8 mouse cellular contexts compared by ENCODE assay signal in genomic region chr11:116198639-116199531, GRCm38 (mm10). TPM values are rescaled to one million over a fixed set of nuclear protein-coding genes. Genes with fewer than 3 reads are reported as not detected.
DNase-seq lines count a peak whose midpoint lies in the region; ATAC-seq and TF ChIP-seq lines count a peak whose summit lies in the region.

Gene Ten1 (plus strand): TSS chr11:116198855.
Gene Acox1 (minus strand): TSS chr11:116199045.

- H3K4me2 ChIP-seq in CH12.LX (ENCODE audit: insufficient read depth, low read depth, poor library complexity, severe bottlenecking) = peak within 1 kb of the TSS; percentile 64
- peak within 1 kb of the TSS; percentile 70 for H3K4me2 ChIP-seq in forebrain, embryonic 11.5 days (ENCODE audit: low read depth, low read length, severe bottlenecking)
- H3K4me2 ChIP-seq in heart, embryonic 16.5 days (ENCODE audit: low read depth, low read length) = peak within 1 kb of the TSS; percentile 78
- peak within 1 kb of the TSS; percentile 86 for H3K4me2 ChIP-seq in liver, embryonic 15.5 days
- peak within 1 kb of the TSS; percentile 74 for H3K4me2 ChIP-seq in neural tube, embryonic 12.5 days (replicated peaks)

- 0 out of 2 replicates have a peak, but pooled peaks have one; percentile 11 for TF ChIP-seq EP300 in CH12.LX (IDR thresholded peaks at IDR 0.05; ENCODE audit: low read length)

- H3K79me2 ChIP-seq in CH12.LX (replicated peaks; ENCODE audit: control insufficient read depth, extremely low read depth, insufficient read depth, poor library complexity, severe bottlenecking) = peaks cover 10% of the 10 kb centered on the region

- DNase-seq in CH12.LX (ENCODE audit: extremely low read depth) = peak; percentile 95
- peak; percentile 87 for DNase-seq in c-Kit-positive CD71-positive TER-119-negative erythroid progenitor cells, embryonic 14.5 days (ENCODE audit: low read depth)
- DNase-seq in forebrain, embryonic 11.5 days (ENCODE audit: low spot score) = peak; percentile 98
- peak; percentile 98 for DNase-seq in kidney, postnatal 36 days
- DNase-seq in telencephalon, adult 2 months (ENCODE audit: low read depth, low spot score) = peak; percentile 90

- H3K9ac ChIP-seq in CH12.LX (ENCODE audit: insufficient read depth, low read depth) = peak within 1 kb of the TSS; percentile 94
- peak within 1 kb of the TSS; percentile 87 for H3K9ac ChIP-seq in forebrain, embryonic 11.5 days (ENCODE audit: low read length)
- H3K9ac ChIP-seq in heart, embryonic 16.5 days (ENCODE audit: low read length) = peak within 1 kb of the TSS; percentile 92
- peak within 1 kb of the TSS; percentile 83 for H3K9ac ChIP-seq in liver, embryonic 15.5 days
- H3K9ac ChIP-seq in neural tube, embryonic 12.5 days = peak within 1 kb of the TSS; percentile 84

- no peak for TF ChIP-seq CTCF in CH12.LX (conservative IDR thresholded peaks at IDR 0.05 in 1 of 2, IDR thresholded peaks at IDR 0.05 in 1 of 2; ENCODE audit: low read depth in 2 of 2, low read length in 2 of 2)

- dilution Hi-C loops in CH12.LX (cut with MboI; ENCODE audit: extremely low pct_ligation_motif_present, extremely low pct_unique_long_range_greater_than_20kb, low sequenced_read_pairs) = no loop called here

- H3K4me3 ChIP-seq in CH12.LX (replicated peaks in 1 of 3; ENCODE audit: low read depth in 2 of 3, low read length in 2 of 3, poor library complexity in 1 of 3) = peak within 1 kb of the TSS; percentile 73 to 89 (median 77)
- peak within 1 kb of the TSS; percentile 82 for H3K4me3 ChIP-seq in forebrain, embryonic 11.5 days (ENCODE audit: low read depth, low read length)
- H3K4me3 ChIP-seq in heart, embryonic 16.5 days (ENCODE audit: low read length) = peak within 1 kb of the TSS; percentile 80
- peak within 1 kb of the TSS; percentile 88 for H3K4me3 ChIP-seq in liver, embryonic 15.5 days (replicated peaks)
- H3K4me3 ChIP-seq in neural tube, embryonic 12.5 days = peak within 1 kb of the TSS; percentile 73

- in situ Hi-C loops in CH12.LX (cut with MboI; ENCODE audit: low pct_ligation_motif_present, low pct_unique_long_range_greater_than_20kb, low sequenced_read_pairs) = no loop called here

- peak within 1 kb of the TSS; percentile 41 for H3K27ac ChIP-seq in CH12.LX (ENCODE audit: insufficient read depth, low read depth)
- peak within 1 kb of the TSS; percentile 93 for H3K27ac ChIP-seq in forebrain, embryonic 11.5 days (ENCODE audit: low read depth, low read length)
- H3K27ac ChIP-seq in heart, embryonic 16.5 days (ENCODE audit: low read length) = peak within 1 kb of the TSS; percentile 97
- peak within 1 kb of the TSS; percentile 91 for H3K27ac ChIP-seq in liver, embryonic 15.5 days (replicated peaks)
- H3K27ac ChIP-seq in neural tube, embryonic 12.5 days = peak within 1 kb of the TSS; percentile 94

- no peaks in the 10 kb centered on the region for H3K9me3 ChIP-seq in CH12.LX (replicated peaks; ENCODE audit: low read length)
- no peaks in the 10 kb centered on the region for H3K9me3 ChIP-seq in forebrain, embryonic 11.5 days (ENCODE audit: control insufficient read depth, low read length)
- no peaks in the 10 kb centered on the region for H3K9me3 ChIP-seq in heart, embryonic 16.5 days (replicated peaks; ENCODE audit: control insufficient read depth, low read length)
- H3K9me3 ChIP-seq in liver, embryonic 15.5 days (replicated peaks) = no peaks in the 10 kb centered on the region
- H3K9me3 ChIP-seq in neural tube, embryonic 12.5 days = no peaks in the 10 kb centered on the region

- peak; percentile 98 for ATAC-seq in forebrain, embryonic 11.5 days (replicated peaks; ENCODE audit: low FRiP score)
- ATAC-seq in heart, embryonic 16.5 days (replicated peaks; ENCODE audit: extremely low read depth, insufficient read depth, low FRiP score) = peak; percentile 96
- peak; percentile 96 for ATAC-seq in liver, embryonic 15.5 days (ENCODE audit: insufficient read depth)
- ATAC-seq in neural tube, embryonic 12.5 days (ENCODE audit: low FRiP score, low read depth) = peak; percentile 98

- WGBS in forebrain, embryonic 11.5 days = under 1% methylated on average over 61 of the region's 62 CpGs
- WGBS in heart, embryonic 16.5 days = under 1% methylated on average over 62 of the region's 62 CpGs
- WGBS in liver, embryonic 15.5 days (ENCODE audit: insufficient replicate concordance) = under 1% methylated on average over 61 of the region's 62 CpGs
- WGBS in neural tube, embryonic 12.5 days = under 1% methylated on average over 62 of the region's 62 CpGs

- H3K4me1 ChIP-seq in CH12.LX (ENCODE audit: control insufficient read depth in 1 of 2, insufficient read depth in 2 of 2) = peaks cover 14 to 40% of the 10 kb centered on the region in 2 experiments
- H3K4me1 ChIP-seq in forebrain, embryonic 11.5 days (replicated peaks; ENCODE audit: control insufficient read depth, insufficient read depth, low read length) = 0 out of 2 replicates have a peak, but pooled peaks cover 2% of the 10 kb centered on the region
- H3K4me1 ChIP-seq in heart, embryonic 16.5 days (ENCODE audit: control insufficient read depth, insufficient read depth, low read length) = peaks cover 13% of the 10 kb centered on the region
- peaks cover 55% of the 10 kb centered on the region for H3K4me1 ChIP-seq in liver, embryonic 15.5 days (replicated peaks)
- H3K4me1 ChIP-seq in neural tube, embryonic 12.5 days = peaks cover 10% of the 10 kb centered on the region

- TF ChIP-seq RAD21 in CH12.LX (IDR thresholded peaks at IDR 0.05; ENCODE audit: low read depth, low read length) = no peak

- peaks cover 0 to 24% of the 10 kb centered on the region in 2 experiments for H3K36me3 ChIP-seq in CH12.LX (replicated peaks in 1 of 2; ENCODE audit: control insufficient read depth in 1 of 2, insufficient read depth in 1 of 2, low read length in 1 of 2)
- H3K36me3 ChIP-seq in forebrain, embryonic 11.5 days (ENCODE audit: control insufficient read depth, insufficient read depth, low read length) = no peaks in the 10 kb centered on the region
- peaks cover 7% of the 10 kb centered on the region for H3K36me3 ChIP-seq in heart, embryonic 16.5 days (ENCODE audit: control insufficient read depth, insufficient read depth)
- peaks cover 6% of the 10 kb centered on the region; the same call in 1 of the 2 replicates for H3K36me3 ChIP-seq in liver, embryonic 15.5 days (replicated peaks)
- peaks cover 5% of the 10 kb centered on the region; the same call in 1 of the 2 replicates for H3K36me3 ChIP-seq in neural tube, embryonic 12.5 days

- peak; percentile 79 for TF ChIP-seq POLR2A in CH12.LX (IDR thresholded peaks at IDR 0.05; ENCODE audit: low read depth, low read length)

- no peaks in the 10 kb centered on the region for H3K27me3 ChIP-seq in CH12.LX (replicated peaks)
- no peaks in the 10 kb centered on the region for H3K27me3 ChIP-seq in forebrain, embryonic 11.5 days (ENCODE audit: control insufficient read depth, insufficient read depth, low read length)
- no peaks in the 10 kb centered on the region for H3K27me3 ChIP-seq in heart, embryonic 16.5 days (ENCODE audit: control insufficient read depth, insufficient read depth, low read length)
- H3K27me3 ChIP-seq in liver, embryonic 15.5 days = no peaks in the 10 kb centered on the region
- no peaks in the 10 kb centered on the region for H3K27me3 ChIP-seq in neural tube, embryonic 12.5 days (replicated peaks)

TF ChIP-seq in CH12.LX, 34 proteins besides CTCF, POLR2A, EP300 and RAD21 (continues in another document):
- peak; percentile 70 for TF ChIP-seq HCFC1 (IDR thresholded peaks at IDR 0.05; ENCODE audit: low read depth, low read length)
- TF ChIP-seq TBP (conservative IDR thresholded peaks at IDR 0.05; ENCODE audit: low read depth, low read length) = peak; percentile 59; the same call in 1 of the 2 replicates
- peak; percentile 18; the same call in 1 of the 2 replicates for TF ChIP-seq CHD1 (IDR thresholded peaks at IDR 0.05; ENCODE audit: low read depth, low read length)
- no peak for TF ChIP-seq MAFK (IDR thresholded peaks at IDR 0.05; ENCODE audit: insufficient replicate concordance, low read length)
- TF ChIP-seq JUND (conservative IDR thresholded peaks at IDR 0.05; ENCODE audit: low read depth, low read length) = no peak
- no peak for TF ChIP-seq E2F4 (IDR thresholded peaks at IDR 0.05; ENCODE audit: insufficient replicate concordance, low read depth, low read length)
- TF ChIP-seq KAT2A (IDR thresholded peaks at IDR 0.05; ENCODE audit: insufficient replicate concordance, low read length) = 0 out of 2 replicates have a peak, but pooled peaks have one; percentile 12
- no peak for TF ChIP-seq ETS1 (conservative IDR thresholded peaks at IDR 0.05; ENCODE audit: low read depth, low read length)
- TF ChIP-seq CHD2 (IDR thresholded peaks at IDR 0.05; ENCODE audit: low read length) = peak; percentile 80; the same call in 1 of the 2 replicates
- peak; percentile 84 for TF ChIP-seq USF2 (conservative IDR thresholded peaks at IDR 0.05; ENCODE audit: low read depth, low read length)
- no peak for TF ChIP-seq GABPA (IDR thresholded peaks at IDR 0.05; ENCODE audit: insufficient replicate concordance, low read depth, low read length)
- TF ChIP-seq ZC3H11A (IDR thresholded peaks at IDR 0.05; ENCODE audit: low read depth, low read length) = no peak
- peak; percentile 40; the same call in 1 of the 2 replicates for TF ChIP-seq POLR2AphosphoS2 (IDR thresholded peaks at IDR 0.05; ENCODE audit: low read depth, low read length)
- peak; percentile 92 for TF ChIP-seq NRF1 (IDR thresholded peaks at IDR 0.05; ENCODE audit: low read depth, low read length)
- peak; percentile 35; the same call in 1 of the 2 replicates for TF ChIP-seq RCOR1 (conservative IDR thresholded peaks at IDR 0.05; ENCODE audit: low read depth, low read length)

RNA-seq across cellular contexts. Expression of gene Ten1, which starts in this region (rescaled TPM):
- total RNA-seq in CH12.LX (2012; rRNA removed) (76.5 and 77.4 TPM in 2 replicates), CH12.LX (2014; rRNA removed) (66.7 and 74.4 TPM in 2 replicates)
- polyA plus RNA-seq in CH12.LX (2012; ENCODE audit: insufficient read length, low read depth) = 70.4 and 81.8 TPM in 2 replicates
- 48.5 and 55.4 TPM in 2 replicates for polyA plus RNA-seq in forebrain, embryonic 11.5 days (2014; fragmentation: Nextera tagmentation; extraction: Ambion mirVana)
- polyA plus RNA-seq in heart, embryonic 16.5 days (2015; fragmentation: Nextera tagmentation; extraction: Ambion mirVana) = 76.0 and 84.5 TPM in 2 replicates
- polyA plus RNA-seq in liver, embryonic 15.5 days (2015; fragmentation: Nextera tagmentation; extraction: Ambion mirVana) = 27.5 and 33.1 TPM in 2 replicates
- 67.6 and 68.9 TPM in 2 replicates for polyA plus RNA-seq in neural tube, embryonic 12.5 days (2016; fragmentation: Nextera tagmentation; extraction: Ambion mirVana)

RNA-seq across cellular contexts. Expression of gene Acox1, which starts in this region (rescaled TPM):
- total RNA-seq in CH12.LX (2012; rRNA removed) (19.3 and 21.0 TPM in 2 replicates), CH12.LX (2014; rRNA removed) (17.1 and 18.7 TPM in 2 replicates)
- polyA plus RNA-seq in CH12.LX (2012; ENCODE audit: insufficient read length, low read depth) = 20.3 and 20.4 TPM in 2 replicates
- 28.0 and 30.2 TPM in 2 replicates for polyA plus RNA-seq in forebrain, embryonic 11.5 days (2014; fragmentation: Nextera tagmentation; extraction: Ambion mirVana)
- 38.6 and 40.5 TPM in 2 replicates for polyA plus RNA-seq in heart, embryonic 16.5 days (2015; fragmentation: Nextera tagmentation; extraction: Ambion mirVana)
- polyA plus RNA-seq in liver, embryonic 15.5 days (2015; fragmentation: Nextera tagmentation; extraction: Ambion mirVana) = 32.5 and 41.8 TPM in 2 replicates
- 42.2 and 44.0 TPM in 2 replicates for polyA plus RNA-seq in neural tube, embryonic 12.5 days (2016; fragmentation: Nextera tagmentation; extraction: Ambion mirVana)

Comparison
In these comparisons a context has a peak if more than half of its experiments do, and no peak if none do; other contexts are left out.
1. Peak in every context shown above with its lines: DNase-seq, ATAC-seq, H3K4me3 ChIP-seq and H3K27ac ChIP-seq.
2. H3K27ac ChIP-seq: peak in every context shown above with its lines; median percentile 97 in heart, embryonic 16.5 days; 94 in neural tube, embryonic 12.5 days; 93 in forebrain, embryonic 11.5 days; 91 in liver, embryonic 15.5 days; 41 in CH12.LX.